Mouse (Mus musculus): ENCODE results near the gene Phf11a. TPM values are rescaled to one million over a fixed set of nuclear protein-coding genes. Genes with fewer than 3 reads are reported as not detected.
"Not testable (repeated sequence)": the region's sequence is repeated elsewhere in the genome, so short reads cannot be mapped to it uniquely, and the experiment has no call there.

The Phf11a gene
- total and polyA plus RNA-seq, 2 experiments from 2014 or later, result not detected

DNA sequence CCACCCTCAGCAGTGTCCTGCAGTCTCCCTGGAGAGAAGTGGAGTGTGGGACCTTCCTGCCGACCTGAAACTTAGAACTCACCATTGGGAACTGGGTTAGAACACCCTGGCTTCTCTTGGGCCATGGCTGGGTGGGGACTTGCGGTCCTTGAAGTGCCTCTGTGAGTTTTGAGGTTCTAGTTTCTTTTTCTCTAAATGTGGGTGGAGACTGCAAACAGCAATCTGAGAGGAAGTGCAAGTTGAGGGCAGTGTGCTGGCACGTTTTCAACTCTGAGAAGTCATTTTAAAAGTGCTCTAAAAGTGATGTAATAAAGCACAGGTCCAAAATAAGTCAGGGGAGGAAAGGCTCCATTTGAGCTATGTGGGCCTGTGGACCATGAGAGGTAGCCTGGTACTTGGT is 37.3 kb downstream of the Phf11a start, which contains the start of gene Gm6904:
Gene Gm6904 (minus strand): TSS at position 161 of the 400 bp plus-strand sequence.
- Histone ChIP-seq H3K4me1 (ENCODE audit: insufficient read depth) (no peaks in the 10 kb centered on the region), H3K36me3 (ENCODE audit: insufficient read depth) (no peaks in the 10 kb centered on the region), H3K9ac (no peak within 1 kb of the TSS), H3K27ac (ENCODE audit: low read depth, low read length) (no peak within 1 kb of the TSS), H3K4me3 (ENCODE audit: low read depth, low read length) (no peak within 1 kb of the TSS), H3K27me3 (ENCODE audit: insufficient read depth, low read length) (no peaks in the 10 kb centered on the region), H3K9me3 (ENCODE audit: low read length) (no peaks in the 10 kb centered on the region), H3K4me2 (ENCODE audit: low read depth) (no peak within 1 kb of the TSS)
- TF ChIP-seq CTCF (IDR thresholded peaks at IDR 0.05; ENCODE audit: low read depth), result no peak
- ATAC-seq (no peak), DNase-seq (no peak)
- WGBS, result 80% methylated on average over 3 of the region's 3 CpGs

DNA sequence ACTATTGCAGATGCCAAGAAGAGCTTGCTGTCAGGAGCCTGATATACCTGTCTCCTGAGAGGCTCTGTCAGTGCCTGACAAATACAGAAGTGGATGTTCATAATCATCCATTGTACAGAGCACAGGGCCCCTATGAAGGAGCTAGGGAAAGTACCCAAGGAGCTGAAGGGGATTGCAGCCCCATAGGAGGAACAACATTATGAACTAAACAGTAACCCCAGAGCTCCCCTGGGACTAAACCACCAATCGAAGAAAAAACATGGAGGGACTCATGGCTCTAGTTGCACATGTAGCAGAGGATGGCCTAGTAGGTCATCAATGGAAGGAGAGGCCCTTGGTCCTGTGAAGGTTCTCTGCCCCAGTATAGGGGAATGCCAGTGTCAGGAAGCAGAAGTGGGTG is 41.5 kb downstream of the Phf11a start:
- not testable (repeated sequence) for H3K4me1 ChIP-seq (ENCODE audit: insufficient read depth); H3K36me3 ChIP-seq (ENCODE audit: insufficient read depth); ATAC-seq; H3K4me2 ChIP-seq (ENCODE audit: low read depth); H3K27ac ChIP-seq (ENCODE audit: low read depth, low read length); H3K27me3 ChIP-seq (ENCODE audit: insufficient read depth, low read length); H3K4me3 ChIP-seq (ENCODE audit: low read depth, low read length); DNase-seq; H3K9me3 ChIP-seq (ENCODE audit: low read length); H3K9ac ChIP-seq
- WGBS, result 92% methylated on average over 1 of the region's 1 CpGs

DNA sequence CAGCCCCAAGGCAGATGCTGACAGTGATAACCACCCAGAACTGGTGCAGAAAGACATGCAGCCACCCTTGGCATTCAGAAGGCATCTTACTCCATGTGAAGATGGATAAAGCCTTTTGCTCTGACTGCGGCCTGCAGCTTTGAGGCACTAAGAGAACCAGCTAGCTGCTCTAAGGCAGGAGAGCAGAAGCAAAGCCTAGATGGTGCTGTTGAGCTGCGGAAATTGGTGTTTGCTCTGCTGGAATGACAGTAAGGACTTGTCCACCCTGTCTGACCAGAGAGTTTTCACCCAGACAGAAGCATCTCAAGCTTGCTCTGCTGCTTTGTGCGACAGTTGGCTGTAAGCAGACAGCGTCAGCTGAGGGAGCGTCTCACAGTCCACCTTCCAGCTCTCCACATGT is 47.0 kb downstream of the Phf11a start:
- WGBS, result 75% methylated on average over 5 of the region's 5 CpGs
- peak; percentile 45 for DNase-seq
- ATAC-seq; H3K27me3 ChIP-seq (ENCODE audit: insufficient read depth, low read length); H3K9ac ChIP-seq; H3K9me3 ChIP-seq (ENCODE audit: low read length); H3K27ac ChIP-seq (ENCODE audit: low read depth, low read length); H3K4me2 ChIP-seq (ENCODE audit: low read depth); H3K4me1 ChIP-seq (ENCODE audit: insufficient read depth); H3K4me3 ChIP-seq (ENCODE audit: low read depth, low read length); H3K36me3 ChIP-seq (ENCODE audit: insufficient read depth): not testable (repeated sequence)
- TF ChIP-seq CTCF (IDR thresholded peaks at IDR 0.05; ENCODE audit: low read depth), result peak; percentile 53

DNA sequence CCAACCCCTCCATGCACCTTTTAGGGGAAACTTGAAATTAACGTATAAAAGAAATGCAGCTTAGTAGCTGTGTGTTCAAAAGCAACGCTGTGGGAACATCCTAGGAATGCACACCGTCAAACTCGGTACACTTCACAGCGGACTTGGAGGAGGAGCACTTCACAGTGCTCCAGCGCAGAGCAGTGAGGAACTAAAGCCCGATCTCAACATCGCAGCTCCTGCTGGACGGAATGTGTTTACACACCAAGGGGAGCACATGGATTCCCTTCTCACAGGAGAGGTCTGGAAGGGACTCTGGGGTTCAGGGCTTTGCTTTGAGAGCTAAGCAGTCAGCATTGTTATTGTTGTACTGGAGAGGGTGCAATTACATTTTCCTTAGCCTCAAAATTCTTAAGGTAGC is 63.7 kb downstream of the Phf11a start:
- Histone ChIP-seq H3K27ac (ENCODE audit: low read depth, low read length) (no peak overlapping the region), H3K4me2 (ENCODE audit: low read depth) (no peak overlapping the region), H3K4me3 (ENCODE audit: low read depth, low read length) (no peak overlapping the region), H3K27me3 (ENCODE audit: insufficient read depth, low read length) (no peaks in the 10 kb centered on the region), H3K36me3 (ENCODE audit: insufficient read depth) (peaks cover 83% of the 10 kb centered on the region), H3K4me1 (ENCODE audit: insufficient read depth) (no peaks in the 10 kb centered on the region), H3K9ac (no peak overlapping the region), H3K9me3 (ENCODE audit: low read length) (no peaks in the 10 kb centered on the region)
- 94% methylated on average over 9 of the region's 9 CpGs for WGBS
- no peak for TF ChIP-seq CTCF (IDR thresholded peaks at IDR 0.05; ENCODE audit: low read depth)
- DNase-seq (no peak), ATAC-seq (no peak)

DNA sequence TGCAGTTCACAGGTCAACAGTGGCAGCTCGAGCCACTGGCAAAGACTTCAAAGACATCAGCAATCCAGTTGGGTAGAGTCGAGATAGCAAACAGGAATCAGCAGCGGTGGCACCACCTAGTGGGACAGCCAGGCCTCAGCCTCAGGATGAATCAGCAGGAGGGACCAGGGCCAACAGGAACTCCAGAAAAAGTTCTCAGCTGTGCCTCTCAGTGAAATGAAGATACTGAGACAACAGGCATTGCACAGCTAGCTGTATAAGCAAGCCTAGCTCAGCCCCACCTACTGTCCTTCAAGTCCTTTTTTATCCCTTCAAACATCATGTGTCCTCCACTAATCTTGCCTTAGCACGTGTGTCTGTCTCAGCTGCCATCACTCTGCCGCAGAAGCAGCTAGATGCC is 65.3 kb downstream of the Phf11a start:
- ATAC-seq (no peak), DNase-seq (no peak)
- 69% methylated on average over 5 of the region's 5 CpGs for WGBS
- H3K4me2 ChIP-seq (ENCODE audit: low read depth), result no peak overlapping the region
- H3K9ac ChIP-seq, result no peak overlapping the region
- peak; percentile 31; the same call in 1 of the 2 replicates for TF ChIP-seq CTCF (IDR thresholded peaks at IDR 0.05; ENCODE audit: low read depth)
- no peaks in the 10 kb centered on the region for H3K27me3 ChIP-seq (ENCODE audit: insufficient read depth, low read length)
- H3K9me3 ChIP-seq (ENCODE audit: low read length), result no peaks in the 10 kb centered on the region
- no peak overlapping the region for H3K4me3 ChIP-seq (ENCODE audit: low read depth, low read length)
- H3K36me3 ChIP-seq (ENCODE audit: insufficient read depth), result peaks cover 84% of the 10 kb centered on the region
- no peak overlapping the region for H3K27ac ChIP-seq (ENCODE audit: low read depth, low read length)
- no peaks in the 10 kb centered on the region for H3K4me1 ChIP-seq (ENCODE audit: insufficient read depth)

DNA sequence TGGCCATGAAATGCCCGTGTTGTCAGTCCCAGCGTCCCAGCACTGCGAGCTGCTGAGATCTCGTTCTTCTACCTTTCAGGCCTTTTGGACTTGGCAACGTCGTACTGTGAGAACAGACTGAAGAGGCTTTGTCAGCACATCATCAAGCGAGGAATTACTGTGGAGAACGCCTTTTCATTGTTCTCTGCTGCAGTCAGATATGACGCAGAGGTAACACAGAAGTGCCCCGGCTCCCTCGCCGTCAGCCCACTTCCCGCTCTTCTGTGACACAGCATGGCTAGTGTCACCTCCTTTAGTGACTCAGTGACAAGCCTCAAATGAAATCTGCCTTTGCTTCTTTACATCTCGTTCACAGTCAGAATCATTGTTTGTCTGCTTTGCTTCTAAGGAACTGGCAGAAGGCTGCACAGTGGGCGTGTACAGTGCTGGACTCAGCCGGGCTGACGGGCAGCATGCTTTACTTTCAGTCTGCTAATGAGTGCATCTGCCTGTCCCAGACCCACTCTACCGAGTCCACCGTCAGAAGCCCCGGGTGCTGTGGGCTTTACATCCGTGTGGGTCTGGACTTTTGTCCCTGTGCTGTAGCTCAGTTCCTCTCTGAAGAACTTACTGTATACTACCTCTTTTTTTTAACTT is 66.9 kb downstream of the Phf11a start:
- no peak for ATAC-seq
- Histone ChIP-seq H3K36me3 (ENCODE audit: insufficient read depth) (peaks cover 84% of the 10 kb centered on the region), H3K9ac (no peak overlapping the region), H3K27ac (ENCODE audit: low read depth, low read length) (no peak overlapping the region), H3K9me3 (ENCODE audit: low read length) (no peaks in the 10 kb centered on the region), H3K27me3 (ENCODE audit: insufficient read depth, low read length) (no peaks in the 10 kb centered on the region), H3K4me2 (ENCODE audit: low read depth) (no peak overlapping the region), H3K4me1 (ENCODE audit: insufficient read depth) (no peaks in the 10 kb centered on the region), H3K4me3 (ENCODE audit: low read depth, low read length) (no peak overlapping the region)
- 79% methylated on average over 21 of the region's 21 CpGs for WGBS
- DNase-seq, result no peak
- TF ChIP-seq CTCF (IDR thresholded peaks at IDR 0.05; ENCODE audit: low read depth), result no peak

DNA sequence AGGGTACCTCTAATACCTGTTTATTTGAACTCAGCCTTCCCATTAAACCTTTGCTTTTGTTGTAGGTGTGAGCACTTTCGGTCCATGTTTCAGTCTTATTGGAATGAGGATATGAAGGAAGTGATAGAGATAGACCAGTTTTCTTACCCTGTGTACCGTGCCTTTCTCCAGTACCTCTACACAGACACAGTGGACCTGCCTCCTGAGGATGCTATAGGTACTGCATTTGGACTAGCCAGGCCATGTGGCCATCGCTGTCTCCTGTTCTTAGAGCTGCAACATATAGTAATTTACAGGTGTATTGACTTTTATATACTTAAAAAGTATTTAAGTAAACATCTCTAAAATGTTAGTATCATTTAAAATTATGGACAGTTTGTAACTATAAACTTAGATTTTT is 67.5 kb downstream of the Phf11a start:
- H3K4me3 ChIP-seq (ENCODE audit: low read depth, low read length), result no peak overlapping the region
- DNase-seq (no peak), ATAC-seq (peak; percentile 54; the same call in 1 of the 2 replicates)
- no peak overlapping the region for H3K9ac ChIP-seq
- TF ChIP-seq CTCF (IDR thresholded peaks at IDR 0.05; ENCODE audit: low read depth), result peak; percentile 41; the same call in 1 of the 2 replicates
- no peak overlapping the region for H3K4me2 ChIP-seq (ENCODE audit: low read depth)
- 94% methylated on average over 3 of the region's 3 CpGs for WGBS
- H3K27me3 ChIP-seq (ENCODE audit: insufficient read depth, low read length), result no peaks in the 10 kb centered on the region
- no peaks in the 10 kb centered on the region for H3K9me3 ChIP-seq (ENCODE audit: low read length)
- H3K4me1 ChIP-seq (ENCODE audit: insufficient read depth), result no peaks in the 10 kb centered on the region
- no peak overlapping the region for H3K27ac ChIP-seq (ENCODE audit: low read depth, low read length)
- peaks cover 79% of the 10 kb centered on the region for H3K36me3 ChIP-seq (ENCODE audit: insufficient read depth)

Other genes starting within 250 kb of the Phf11a start
- not detected in 2 replicates for gene 1700129C05Rik, start 154.6 kb downstream of the Phf11a start, total RNA-seq (2014; rRNA removed)
- gene 1700129C05Rik, start 154.6 kb downstream of the Phf11a start, polyA plus RNA-seq (2015; fragmentation: Nextera tagmentation; extraction: Ambion mirVana), result not detected in 2 replicates
- not detected in 2 replicates for gene Gm5142, start 118.8 kb downstream of the Phf11a start, total RNA-seq (2014; rRNA removed)
- gene Gm5142, start 118.8 kb downstream of the Phf11a start, polyA plus RNA-seq (2015; fragmentation: Nextera tagmentation; extraction: Ambion mirVana), result not detected in 2 replicates
- 48.9 and 57.8 TPM in 2 replicates for gene Rcbtb1, start 96.3 kb downstream of the Phf11a start, total RNA-seq (2014; rRNA removed)
- gene Rcbtb1, start 96.3 kb downstream of the Phf11a start, polyA plus RNA-seq (2015; fragmentation: Nextera tagmentation; extraction: Ambion mirVana), result 16.8 and 33.5 TPM in 2 replicates
- gene Gm6904, start 37.3 kb downstream of the Phf11a start, total RNA-seq (2014; rRNA removed), result not detected in 2 replicates
- not detected in 2 replicates for gene Gm6904, start 37.3 kb downstream of the Phf11a start, polyA plus RNA-seq (2015; fragmentation: Nextera tagmentation; extraction: Ambion mirVana)
- 0.38 TPM in 1 of 2 replicates, not detected in the other for gene Phf11b, start 43.8 kb upstream of the Phf11a start, total RNA-seq (2014; rRNA removed)
- 0.46 and 0.53 TPM in 2 replicates for gene Phf11b, start 43.8 kb upstream of the Phf11a start, polyA plus RNA-seq (2015; fragmentation: Nextera tagmentation; extraction: Ambion mirVana)
- gene Phf11d, start 67.9 kb upstream of the Phf11a start, total RNA-seq (2014; rRNA removed), result 0.69 and 1.00 TPM in 2 replicates
- 0.49 and 0.85 TPM in 2 replicates for gene Phf11d, start 67.9 kb upstream of the Phf11a start, polyA plus RNA-seq (2015; fragmentation: Nextera tagmentation; extraction: Ambion mirVana)
- gene Phf11c, start 97.9 kb upstream of the Phf11a start, total RNA-seq (2014; rRNA removed), result 0.05 and 0.38 TPM in 2 replicates
- 0.06 and 0.16 TPM in 2 replicates for gene Phf11c, start 97.9 kb upstream of the Phf11a start, polyA plus RNA-seq (2015; fragmentation: Nextera tagmentation; extraction: Ambion mirVana)
- gene Setdb2, start 143.4 kb upstream of the Phf11a start, total RNA-seq (2014; rRNA removed), result 4.9 and 7.9 TPM in 2 replicates
- 4.8 and 5.2 TPM in 2 replicates for gene Setdb2, start 143.4 kb upstream of the Phf11a start, polyA plus RNA-seq (2015; fragmentation: Nextera tagmentation; extraction: Ambion mirVana)
- 17.4 and 18.7 TPM in 2 replicates for gene Cab39l, start 143.4 kb upstream of the Phf11a start, total RNA-seq (2014; rRNA removed)
- gene Cab39l, start 143.4 kb upstream of the Phf11a start, polyA plus RNA-seq (2015; fragmentation: Nextera tagmentation; extraction: Ambion mirVana), result 17.6 and 20.1 TPM in 2 replicates

Data from forebrain, postnatal 0 days (tissue).